Mouse (Mus musculus): ENCODE measurements around the gene Slc31a1. TPM values are rescaled to one million over a fixed set of nuclear protein-coding genes. Genes with fewer than 3 reads are reported as not detected.

Gene Slc31a1
- polyA plus RNA-seq, 1 experiment from 2014 or later = 48.9 TPM

GRCm38 (mm10) chr4:62372818-62373520 is 12.4 kb downstream of the Slc31a1 start:
- Histone ChIP-seq H3K9me3 (ENCODE audit: control insufficient read depth, low read length) (no peaks in the 10 kb centered on the region), H3K36me3 (replicated peaks; ENCODE audit: control insufficient read depth, insufficient read depth) (no peaks in the 10 kb centered on the region), H3K9ac (no peak overlapping the region), H3K27ac (no peak overlapping the region), H3K4me2 (replicated peaks) (no peak overlapping the region), H3K27me3 (ENCODE audit: control insufficient read depth, insufficient read depth, low read length) (no peaks in the 10 kb centered on the region), H3K4me1 (replicated peaks; ENCODE audit: control insufficient read depth, insufficient read depth, low read length) (no peaks in the 10 kb centered on the region), H3K4me3 (replicated peaks; ENCODE audit: low read length) (no peak overlapping the region)
- DNase-seq (ENCODE audit: low spot score) = no peak
- 87% methylated on average over 9 of the region's 9 CpGs for WGBS
- no peak for ATAC-seq (ENCODE audit: low FRiP score)

GRCm38 (mm10) chr4:62373668-62374067 is 13.1 kb downstream of the Slc31a1 start:
- 89% methylated on average over 7 of the region's 7 CpGs for WGBS

GRCm38 (mm10) chr4:62374342-62374741 is 13.8 kb downstream of the Slc31a1 start:
- H3K36me3 ChIP-seq (replicated peaks; ENCODE audit: control insufficient read depth, insufficient read depth) = no peaks in the 10 kb centered on the region
- no peak overlapping the region for H3K4me2 ChIP-seq (replicated peaks)
- no peak for DNase-seq (ENCODE audit: low spot score)
- no peak overlapping the region for H3K27ac ChIP-seq
- 87% methylated on average over 4 of the region's 4 CpGs for WGBS
- no peak for ATAC-seq (ENCODE audit: low FRiP score)
- no peak overlapping the region for H3K4me3 ChIP-seq (replicated peaks; ENCODE audit: low read length)
- no peaks in the 10 kb centered on the region for H3K27me3 ChIP-seq (ENCODE audit: control insufficient read depth, insufficient read depth, low read length)
- no peaks in the 10 kb centered on the region for H3K9me3 ChIP-seq (ENCODE audit: control insufficient read depth, low read length)
- no peak overlapping the region for H3K9ac ChIP-seq
- H3K4me1 ChIP-seq (replicated peaks; ENCODE audit: control insufficient read depth, insufficient read depth, low read length) = no peaks in the 10 kb centered on the region

More at GRCm38 (mm10) chr4:62373668-62374067, 13.1 kb downstream of the Slc31a1 start:
- Histone ChIP-seq H3K9ac (no peak overlapping the region), H3K27me3 (ENCODE audit: control insufficient read depth, insufficient read depth, low read length) (no peaks in the 10 kb centered on the region), H3K9me3 (ENCODE audit: control insufficient read depth, low read length) (no peaks in the 10 kb centered on the region), H3K4me3 (replicated peaks; ENCODE audit: low read length) (no peak overlapping the region), H3K27ac (no peak overlapping the region), H3K4me2 (replicated peaks) (no peak overlapping the region), H3K4me1 (replicated peaks; ENCODE audit: control insufficient read depth, insufficient read depth, low read length) (no peaks in the 10 kb centered on the region), H3K36me3 (replicated peaks; ENCODE audit: control insufficient read depth, insufficient read depth) (no peaks in the 10 kb centered on the region)
- ATAC-seq (ENCODE audit: low FRiP score) (no peak), DNase-seq (ENCODE audit: low spot score) (no peak)

- WGBS = 92% methylated on average over 2 of the region's 2 CpGs
- H3K27me3 ChIP-seq (ENCODE audit: control insufficient read depth, insufficient read depth, low read length) = no peaks in the 10 kb centered on the region
- no peaks in the 10 kb centered on the region for H3K36me3 ChIP-seq (replicated peaks; ENCODE audit: control insufficient read depth, insufficient read depth)
- no peak overlapping the region for H3K4me3 ChIP-seq (replicated peaks; ENCODE audit: low read length)
- no peak overlapping the region for H3K4me2 ChIP-seq (replicated peaks)
- ATAC-seq (ENCODE audit: low FRiP score) (no peak), DNase-seq (ENCODE audit: low spot score) (no peak)
- H3K9ac ChIP-seq = no peak overlapping the region
- no peaks in the 10 kb centered on the region for H3K9me3 ChIP-seq (ENCODE audit: control insufficient read depth, low read length)
- H3K4me1 ChIP-seq (replicated peaks; ENCODE audit: control insufficient read depth, insufficient read depth, low read length) = no peaks in the 10 kb centered on the region
- H3K27ac ChIP-seq = no peak overlapping the region
Observed at GRCm38 (mm10) chr4:62376123-62376522, 15.6 kb downstream of the Slc31a1 start.

- Histone ChIP-seq H3K27ac (no peak overlapping the region), H3K36me3 (replicated peaks; ENCODE audit: control insufficient read depth, insufficient read depth) (no peaks in the 10 kb centered on the region), H3K4me2 (replicated peaks) (no peak overlapping the region), H3K9ac (no peak overlapping the region), H3K4me1 (replicated peaks; ENCODE audit: control insufficient read depth, insufficient read depth, low read length) (no peaks in the 10 kb centered on the region), H3K27me3 (ENCODE audit: control insufficient read depth, insufficient read depth, low read length) (no peaks in the 10 kb centered on the region), H3K4me3 (replicated peaks; ENCODE audit: low read length) (no peak overlapping the region), H3K9me3 (ENCODE audit: control insufficient read depth, low read length) (no peaks in the 10 kb centered on the region)
- DNase-seq (ENCODE audit: low spot score) (no peak), ATAC-seq (ENCODE audit: low FRiP score) (no peak)
- WGBS = 89% methylated on average over 9 of the region's 9 CpGs
Observed at GRCm38 (mm10) chr4:62379724-62380381, 19.3 kb downstream of the Slc31a1 start.

GRCm38 (mm10) chr4:62383207-62383606 is 22.7 kb downstream of the Slc31a1 start:
- Histone ChIP-seq H3K36me3 (replicated peaks; ENCODE audit: control insufficient read depth, insufficient read depth) (peaks cover 14% of the 10 kb centered on the region), H3K9me3 (ENCODE audit: control insufficient read depth, low read length) (no peaks in the 10 kb centered on the region), H3K4me3 (replicated peaks; ENCODE audit: low read length) (no peak overlapping the region), H3K9ac (no peak overlapping the region), H3K27ac (no peak overlapping the region), H3K4me1 (replicated peaks; ENCODE audit: control insufficient read depth, insufficient read depth, low read length) (no peaks in the 10 kb centered on the region), H3K4me2 (replicated peaks) (no peak overlapping the region), H3K27me3 (ENCODE audit: control insufficient read depth, insufficient read depth, low read length) (no peaks in the 10 kb centered on the region)
- ATAC-seq (ENCODE audit: low FRiP score) (no peak), DNase-seq (ENCODE audit: low spot score) (no peak)
- 94% methylated on average over 6 of the region's 6 CpGs for WGBS

- Histone ChIP-seq H3K27me3 (ENCODE audit: control insufficient read depth, insufficient read depth, low read length) (no peaks in the 10 kb centered on the region), H3K9ac (no peak overlapping the region), H3K9me3 (ENCODE audit: control insufficient read depth, low read length) (no peaks in the 10 kb centered on the region), H3K36me3 (replicated peaks; ENCODE audit: control insufficient read depth, insufficient read depth) (peaks cover 20% of the 10 kb centered on the region), H3K27ac (no peak overlapping the region), H3K4me3 (replicated peaks; ENCODE audit: low read length) (no peak overlapping the region), H3K4me1 (replicated peaks; ENCODE audit: control insufficient read depth, insufficient read depth, low read length) (no peaks in the 10 kb centered on the region), H3K4me2 (replicated peaks) (no peak overlapping the region)
- DNase-seq (ENCODE audit: low spot score) (no peak), ATAC-seq (ENCODE audit: low FRiP score) (no peak)
- WGBS = 84% methylated on average over 7 of the region's 7 CpGs
Observed at GRCm38 (mm10) chr4:62383752-62384151, 23.2 kb downstream of the Slc31a1 start.

- no peak overlapping the region for H3K9ac ChIP-seq
- no peaks in the 10 kb centered on the region for H3K4me1 ChIP-seq (replicated peaks; ENCODE audit: control insufficient read depth, insufficient read depth, low read length)
- H3K9me3 ChIP-seq (ENCODE audit: control insufficient read depth, low read length) = no peaks in the 10 kb centered on the region
Observed at GRCm38 (mm10) chr4:62384159-62384558, 23.6 kb downstream of the Slc31a1 start.

GRCm38 (mm10) chr4:62385439-62385838 is 24.9 kb downstream of the Slc31a1 start:
- H3K27me3 ChIP-seq (ENCODE audit: control insufficient read depth, insufficient read depth, low read length) = no peaks in the 10 kb centered on the region
- 94% methylated on average over 7 of the region's 7 CpGs for WGBS
- H3K27ac ChIP-seq = no peak overlapping the region
- no peak overlapping the region for H3K4me3 ChIP-seq (replicated peaks; ENCODE audit: low read length)
- DNase-seq (ENCODE audit: low spot score) (no peak), ATAC-seq (ENCODE audit: low FRiP score) (no peak; the same call in 1 of the 2 replicates)
- H3K9ac ChIP-seq = no peak overlapping the region
- no peaks in the 10 kb centered on the region for H3K9me3 ChIP-seq (ENCODE audit: control insufficient read depth, low read length)
- peaks cover 36% of the 10 kb centered on the region for H3K36me3 ChIP-seq (replicated peaks; ENCODE audit: control insufficient read depth, insufficient read depth)
- no peak overlapping the region for H3K4me2 ChIP-seq (replicated peaks)
- H3K4me1 ChIP-seq (replicated peaks; ENCODE audit: control insufficient read depth, insufficient read depth, low read length) = no peaks in the 10 kb centered on the region

More at GRCm38 (mm10) chr4:62384159-62384558, 23.6 kb downstream of the Slc31a1 start:
- H3K27ac ChIP-seq = no peak overlapping the region
- H3K27me3 ChIP-seq (ENCODE audit: control insufficient read depth, insufficient read depth, low read length) = no peaks in the 10 kb centered on the region
- no peak overlapping the region for H3K4me3 ChIP-seq (replicated peaks; ENCODE audit: low read length)
- WGBS = 92% methylated on average over 1 of the region's 1 CpGs
- peaks cover 24% of the 10 kb centered on the region for H3K36me3 ChIP-seq (replicated peaks; ENCODE audit: control insufficient read depth, insufficient read depth)
- DNase-seq (ENCODE audit: low spot score) = no peak
- H3K4me2 ChIP-seq (replicated peaks) = no peak overlapping the region
- no peak for ATAC-seq (ENCODE audit: low FRiP score)
